Mouse (Mus musculus): ENCODE measurements at regions not wholly inside any gene's neighbourhood (a gene's known extent, or its start where the extent isn't known, plus 50 kb on each side); places are given as distances from the start of the nearest gene placed in this dataset.

DNA sequence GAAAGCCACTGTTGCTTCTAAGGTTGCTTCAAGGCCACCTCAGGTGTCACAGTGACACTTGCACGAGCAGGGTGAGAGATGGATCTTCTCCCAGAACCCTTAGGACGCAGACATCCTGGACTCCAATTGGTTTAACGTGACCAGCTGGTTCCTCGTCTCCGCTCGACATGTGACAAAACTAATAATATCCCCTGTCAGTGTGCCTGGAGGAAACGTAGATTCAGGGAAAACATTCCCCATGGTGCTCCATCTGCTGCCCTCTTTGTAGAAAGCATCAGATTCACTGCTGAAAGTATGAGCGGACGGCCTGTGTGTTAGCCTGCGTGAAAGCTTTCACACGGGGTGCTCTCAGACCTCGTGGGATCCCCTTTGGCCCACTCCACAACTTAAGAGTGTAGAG lies 390.0 kb upstream of the Slc35b3 start:
- no peaks in the 10 kb centered on the region for H3K36me3 ChIP-seq
- H3K27ac ChIP-seq = no peak overlapping the region
- no peaks in the 10 kb centered on the region for H3K4me1 ChIP-seq
- no peak overlapping the region for H3K4me3 ChIP-seq
- 68% methylated on average over 12 of the region's 12 CpGs for WGBS
- H3K9me3 ChIP-seq = no peaks in the 10 kb centered on the region
- H3K27me3 ChIP-seq = no peaks in the 10 kb centered on the region
- no peak for ATAC-seq (ENCODE audit: insufficient number of reproducible peaks, insufficient read depth, low FRiP score, low TSS enrichment)
- H3K4me2 ChIP-seq (replicated peaks) = no peak overlapping the region
- no peak overlapping the region for H3K9ac ChIP-seq

DNA sequence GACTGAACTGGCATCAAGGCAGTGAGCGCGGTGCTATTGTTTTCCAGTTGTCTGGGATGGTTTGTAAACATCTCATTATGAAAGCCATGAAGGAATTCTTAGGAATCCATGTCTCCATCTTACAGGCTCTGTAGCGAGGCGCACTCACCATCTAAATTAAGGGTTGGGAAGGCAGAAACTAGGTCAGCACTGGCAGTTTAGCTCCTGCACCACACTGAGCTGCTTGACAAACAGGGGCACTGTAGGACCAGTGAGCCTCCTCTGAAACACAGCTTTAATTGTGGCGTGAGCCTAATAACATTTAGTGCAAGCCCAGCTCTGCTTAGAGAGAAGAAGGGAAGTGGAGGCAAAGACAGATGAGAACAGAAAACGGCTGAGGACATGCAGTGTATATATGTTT lies 387.1 kb upstream of the Slc35b3 start:
- Histone ChIP-seq H3K36me3 (no peaks in the 10 kb centered on the region), H3K27me3 (no peaks in the 10 kb centered on the region), H3K4me2 (replicated peaks) (no peak overlapping the region), H3K27ac (no peak overlapping the region), H3K4me3 (no peak overlapping the region), H3K9ac (no peak overlapping the region), H3K4me1 (no peaks in the 10 kb centered on the region), H3K9me3 (no peaks in the 10 kb centered on the region)
- WGBS = 82% methylated on average over 6 of the region's 6 CpGs
- no peak for ATAC-seq (ENCODE audit: insufficient number of reproducible peaks, insufficient read depth, low FRiP score, low TSS enrichment)

GRCm38 (mm10) chr13:39334874-39335273 lies 374.2 kb upstream of the Slc35b3 start:
- no peaks in the 10 kb centered on the region for H3K36me3 ChIP-seq
- 70% methylated on average over 7 of the region's 7 CpGs for WGBS
- no peak overlapping the region for H3K9ac ChIP-seq
- no peak overlapping the region for H3K4me2 ChIP-seq (replicated peaks)
- H3K4me1 ChIP-seq = no peaks in the 10 kb centered on the region
- no peak overlapping the region for H3K27ac ChIP-seq
- no peak overlapping the region for H3K4me3 ChIP-seq
- H3K27me3 ChIP-seq = no peaks in the 10 kb centered on the region
- ATAC-seq (ENCODE audit: insufficient number of reproducible peaks, insufficient read depth, low FRiP score, low TSS enrichment) = no peak
- H3K9me3 ChIP-seq = no peaks in the 10 kb centered on the region

- no peaks in the 10 kb centered on the region for H3K9me3 ChIP-seq
- no peak overlapping the region for H3K9ac ChIP-seq
- 78% methylated on average over 3 of the region's 3 CpGs for WGBS
- ATAC-seq (ENCODE audit: insufficient number of reproducible peaks, insufficient read depth, low FRiP score, low TSS enrichment) = no peak
- no peaks in the 10 kb centered on the region for H3K4me1 ChIP-seq
- H3K27me3 ChIP-seq = no peaks in the 10 kb centered on the region
- no peak overlapping the region for H3K27ac ChIP-seq
- H3K4me2 ChIP-seq (replicated peaks) = no peak overlapping the region
- no peaks in the 10 kb centered on the region for H3K36me3 ChIP-seq
- H3K4me3 ChIP-seq = no peak overlapping the region
Measured at GRCm38 (mm10) chr13:39329794-39330193, 369.1 kb upstream of the Slc35b3 start.

DNA sequence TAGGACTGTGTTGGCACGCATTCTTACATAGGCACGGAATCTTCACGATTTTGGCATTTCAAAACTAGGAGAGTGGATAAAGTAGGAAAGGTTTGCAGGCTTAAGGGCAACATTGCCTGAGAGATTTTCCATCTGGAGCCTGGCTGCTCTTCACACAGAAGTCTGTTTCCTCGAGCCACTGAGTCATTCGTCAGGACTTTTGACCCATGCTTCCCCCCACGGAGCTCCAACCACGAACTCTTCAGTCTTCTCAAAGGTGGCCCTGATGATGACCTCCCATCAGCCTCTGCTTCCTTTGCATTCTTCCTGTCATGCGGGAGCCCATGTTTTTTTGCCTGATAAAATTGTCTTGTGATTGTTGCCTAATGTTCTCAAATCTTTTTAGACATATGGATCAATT lies 365.5 kb upstream of the Slc35b3 start:
- Histone ChIP-seq H3K4me2 (replicated peaks) (no peak overlapping the region), H3K4me3 (no peak overlapping the region), H3K9me3 (no peaks in the 10 kb centered on the region), H3K9ac (no peak overlapping the region), H3K4me1 (no peaks in the 10 kb centered on the region), H3K27me3 (no peaks in the 10 kb centered on the region), H3K36me3 (no peaks in the 10 kb centered on the region), H3K27ac (no peak overlapping the region)
- no peak for ATAC-seq (ENCODE audit: insufficient number of reproducible peaks, insufficient read depth, low FRiP score, low TSS enrichment)
- 68% methylated on average over 8 of the region's 8 CpGs for WGBS

- no peak overlapping the region for H3K4me3 ChIP-seq
- 79% methylated on average over 3 of the region's 3 CpGs for WGBS
Measured at GRCm38 (mm10) chr13:39321111-39321510, 360.4 kb upstream of the Slc35b3 start.

DNA sequence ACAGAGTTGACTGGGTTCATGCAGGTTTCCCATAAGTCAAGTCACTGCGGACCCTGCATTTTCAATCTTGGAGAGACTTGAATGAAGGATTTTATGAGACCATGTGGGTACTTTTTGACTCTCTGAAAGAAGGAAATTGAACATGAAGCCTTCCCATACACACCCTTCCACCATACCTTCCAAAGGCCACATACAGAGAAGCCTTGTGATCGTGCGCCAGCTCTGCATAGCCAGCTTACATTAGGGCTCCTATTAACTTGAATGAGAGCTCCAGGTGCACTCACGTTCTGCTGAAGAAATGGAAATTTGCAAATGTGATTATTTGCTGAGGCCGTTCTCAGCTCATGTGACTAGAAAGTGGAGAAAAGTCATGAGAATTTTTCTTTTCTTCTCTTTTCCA lies 349.1 kb upstream of the Slc35b3 start:
- H3K4me1 ChIP-seq = peaks cover 16% of the 10 kb centered on the region; the same call in 1 of the 2 replicates
- H3K4me2 ChIP-seq (replicated peaks) = no peak overlapping the region
- H3K36me3 ChIP-seq = no peaks in the 10 kb centered on the region
- H3K9ac ChIP-seq = no peak overlapping the region
- WGBS = 79% methylated on average over 5 of the region's 5 CpGs
- no peak overlapping the region for H3K27ac ChIP-seq
- ATAC-seq (ENCODE audit: insufficient number of reproducible peaks, insufficient read depth, low FRiP score, low TSS enrichment) = no peak
- H3K4me3 ChIP-seq = no peak overlapping the region
- H3K9me3 ChIP-seq = no peaks in the 10 kb centered on the region
- no peaks in the 10 kb centered on the region for H3K27me3 ChIP-seq

More at GRCm38 (mm10) chr13:39321111-39321510, 360.4 kb upstream of the Slc35b3 start:
- Histone ChIP-seq H3K27me3 (no peaks in the 10 kb centered on the region), H3K9ac (no peak overlapping the region), H3K4me2 (replicated peaks) (no peak overlapping the region), H3K36me3 (no peaks in the 10 kb centered on the region), H3K4me1 (no peaks in the 10 kb centered on the region), H3K9me3 (no peaks in the 10 kb centered on the region), H3K27ac (no peak overlapping the region)
- no peak for ATAC-seq (ENCODE audit: insufficient number of reproducible peaks, insufficient read depth, low FRiP score, low TSS enrichment)

DNA sequence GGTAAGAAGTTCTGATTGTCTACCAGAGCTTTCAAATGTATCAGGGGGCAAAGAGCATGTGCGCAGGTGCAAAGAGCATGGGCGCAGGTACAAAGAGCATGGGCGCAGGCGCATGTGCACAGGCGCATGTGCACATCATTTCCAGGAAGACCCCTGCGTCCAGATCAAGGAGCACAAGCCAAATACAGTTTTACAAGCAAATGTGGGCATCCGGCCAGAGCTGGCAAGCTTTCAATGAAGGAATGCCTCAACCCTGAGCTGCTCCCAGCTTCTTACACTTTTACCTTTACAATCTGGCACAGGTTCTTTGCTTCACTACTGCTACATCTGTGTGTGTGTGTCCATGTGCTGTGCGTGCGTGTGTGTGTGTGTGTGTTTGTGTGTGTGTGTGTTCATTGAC lies 347.2 kb upstream of the Slc35b3 start:
- Histone ChIP-seq H3K9ac (no peak overlapping the region), H3K4me3 (no peak overlapping the region), H3K4me2 (replicated peaks) (no peak overlapping the region), H3K27ac (no peak overlapping the region), H3K4me1 (peaks cover 16% of the 10 kb centered on the region; the same call in 1 of the 2 replicates), H3K36me3 (no peaks in the 10 kb centered on the region), H3K27me3 (no peaks in the 10 kb centered on the region), H3K9me3 (no peaks in the 10 kb centered on the region)
- WGBS = 82% methylated on average over 9 of the region's 9 CpGs
- ATAC-seq (ENCODE audit: insufficient number of reproducible peaks, insufficient read depth, low FRiP score, low TSS enrichment) = no peak

DNA sequence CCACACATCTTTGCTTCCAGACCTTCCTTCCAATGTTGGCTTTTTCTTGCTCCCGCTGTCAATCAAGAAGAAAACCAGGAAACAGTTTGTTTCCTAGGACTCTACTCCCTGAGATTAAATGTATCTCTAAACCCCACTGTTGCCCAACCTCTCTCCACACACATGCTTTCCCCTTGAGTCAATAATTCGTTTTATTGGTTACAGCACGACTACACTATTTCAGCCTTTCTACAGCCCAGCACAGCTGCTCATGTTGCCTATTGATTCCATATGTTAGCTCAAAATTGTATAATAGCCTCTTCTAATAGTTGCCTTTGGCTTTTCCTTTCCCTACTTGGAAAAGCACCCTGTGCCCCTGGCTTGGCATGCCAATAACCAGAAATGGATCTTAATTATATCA lies 346.2 kb upstream of the Slc35b3 start:
- ATAC-seq (ENCODE audit: insufficient number of reproducible peaks, insufficient read depth, low FRiP score, low TSS enrichment) = no peak
- no peaks in the 10 kb centered on the region for H3K9me3 ChIP-seq
- H3K4me1 ChIP-seq = peaks cover 16% of the 10 kb centered on the region; the same call in 1 of the 2 replicates
- H3K4me2 ChIP-seq (replicated peaks) = no peak overlapping the region
- WGBS = 24% methylated on average over 3 of the region's 3 CpGs
- H3K9ac ChIP-seq = no peak overlapping the region
- no peaks in the 10 kb centered on the region for H3K27me3 ChIP-seq
- no peaks in the 10 kb centered on the region for H3K36me3 ChIP-seq
- H3K4me3 ChIP-seq = no peak overlapping the region
- H3K27ac ChIP-seq = peak overlapping the region; percentile 18; the same call in 1 of the 2 replicates

- no peaks in the 10 kb centered on the region for H3K4me1 ChIP-seq
- ATAC-seq (ENCODE audit: insufficient number of reproducible peaks, insufficient read depth, low FRiP score, low TSS enrichment) = no peak
- no peak overlapping the region for H3K9ac ChIP-seq
- WGBS = 82% methylated on average over 6 of the region's 6 CpGs
- H3K4me2 ChIP-seq (replicated peaks) = no peak overlapping the region
- H3K36me3 ChIP-seq = no peaks in the 10 kb centered on the region
- H3K4me3 ChIP-seq = no peak overlapping the region
- H3K9me3 ChIP-seq = no peaks in the 10 kb centered on the region
- H3K27ac ChIP-seq = no peak overlapping the region
- no peaks in the 10 kb centered on the region for H3K27me3 ChIP-seq
Measured at GRCm38 (mm10) chr13:39297129-39297528, 336.5 kb upstream of the Slc35b3 start.

- H3K9ac ChIP-seq = no peak overlapping the region
- H3K27ac ChIP-seq = no peak overlapping the region
- no peaks in the 10 kb centered on the region for H3K36me3 ChIP-seq
- H3K4me3 ChIP-seq = no peak overlapping the region
- ATAC-seq (ENCODE audit: insufficient number of reproducible peaks, insufficient read depth, low FRiP score, low TSS enrichment) = no peak
- no peaks in the 10 kb centered on the region for H3K9me3 ChIP-seq
- 75% methylated on average over 5 of the region's 6 CpGs for WGBS
- no peaks in the 10 kb centered on the region for H3K4me1 ChIP-seq
- H3K27me3 ChIP-seq = no peaks in the 10 kb centered on the region
- no peak overlapping the region for H3K4me2 ChIP-seq (replicated peaks)
Measured at GRCm38 (mm10) chr13:39290216-39290960, 329.7 kb upstream of the Slc35b3 start.

GRCm38 (mm10) chr13:39282272-39282671 lies 321.6 kb upstream of the Slc35b3 start:
- Histone ChIP-seq H3K4me2 (replicated peaks) (no peak overlapping the region), H3K9me3 (no peaks in the 10 kb centered on the region), H3K4me1 (no peaks in the 10 kb centered on the region), H3K4me3 (no peak overlapping the region), H3K36me3 (no peaks in the 10 kb centered on the region), H3K27ac (no peak overlapping the region), H3K9ac (no peak overlapping the region), H3K27me3 (no peaks in the 10 kb centered on the region)
- WGBS = 95% methylated on average over 2 of the region's 2 CpGs
- no peak for ATAC-seq (ENCODE audit: insufficient number of reproducible peaks, insufficient read depth, low FRiP score, low TSS enrichment)
